Mouse (Mus musculus): Measurements from ENCODE around the gene Pmvk.

Gene Pmvk

DNA sequence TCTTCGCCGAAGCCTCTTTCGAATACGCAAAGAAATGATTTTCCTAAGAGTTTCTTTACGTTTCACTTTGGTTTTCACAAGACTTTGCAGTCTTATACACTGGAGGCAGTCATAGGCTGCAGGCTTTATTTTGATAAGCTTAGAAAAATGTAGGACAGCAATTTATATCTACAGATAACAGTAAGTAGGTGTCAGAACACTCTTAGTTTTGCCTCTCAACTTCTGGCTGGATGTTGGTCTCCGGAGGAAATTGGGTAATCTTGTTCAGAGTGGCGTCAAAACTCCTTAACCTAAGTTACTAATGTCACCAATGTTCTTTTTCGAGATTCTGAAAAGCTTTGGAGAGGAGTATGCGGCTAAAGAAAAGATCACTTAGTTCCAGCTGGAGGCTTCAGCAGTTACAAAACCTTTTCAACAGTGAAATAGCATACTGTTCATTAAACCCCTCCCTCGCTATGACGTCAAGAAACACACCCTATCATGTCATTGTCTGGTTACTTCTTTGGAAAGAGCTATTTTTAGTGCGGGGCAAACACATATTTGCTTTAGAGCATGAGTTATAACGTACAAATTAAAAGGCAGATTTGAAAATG is 4.1 kb downstream of the Pmvk start:
- in situ Hi-C loops (cut with MboI; ENCODE audit: low pct_unique_long_range_greater_than_20kb in 1 of 2, low sequenced_read_pairs in 2 of 2, unreplicated experiment in 1 of 2) = no loop called here

DNA sequence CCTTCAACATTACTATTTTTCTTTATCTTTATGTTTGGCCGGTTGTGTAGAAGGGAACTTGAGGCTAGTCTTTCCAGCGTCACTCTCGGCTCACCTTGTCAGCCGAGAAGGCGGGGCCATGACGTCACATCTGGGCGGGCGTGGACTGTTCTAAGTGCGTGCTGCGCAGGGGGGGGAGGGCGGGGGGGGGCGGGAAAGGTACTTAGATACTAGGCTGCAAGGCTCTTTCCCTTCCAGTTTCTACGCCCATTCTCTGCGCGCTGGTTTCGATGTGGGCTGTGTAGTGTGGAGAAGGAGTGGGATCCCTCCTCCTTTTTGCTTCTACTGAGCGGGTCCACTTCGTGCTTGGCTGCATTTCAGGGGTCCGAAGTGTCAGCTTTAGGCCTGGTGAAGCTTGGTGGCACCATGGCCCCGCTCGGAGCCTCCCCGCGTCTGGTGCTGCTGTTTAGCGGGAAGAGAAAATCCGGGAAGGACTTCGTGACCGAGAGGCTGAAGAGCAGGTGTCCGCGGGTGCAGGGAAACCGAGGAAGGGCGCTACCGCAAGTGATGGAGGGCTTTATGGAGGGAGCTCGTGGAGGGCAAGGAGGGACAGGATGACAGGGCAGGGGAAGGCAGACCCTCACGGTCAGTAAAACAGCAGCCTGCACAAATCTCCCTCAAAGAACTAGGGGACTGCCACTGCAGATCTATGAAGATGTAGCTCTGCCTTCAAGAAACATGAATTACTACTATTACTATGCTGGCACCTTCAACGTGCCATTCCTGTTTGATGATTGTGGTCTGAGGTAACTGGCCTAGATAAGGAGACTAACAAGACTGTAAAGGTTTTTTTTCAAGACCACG is 4.8 kb downstream of the Pmvk start:
- in situ Hi-C loops (cut with MboI; ENCODE audit: low pct_unique_long_range_greater_than_20kb in 1 of 2, low sequenced_read_pairs in 2 of 2, unreplicated experiment in 1 of 2) = no loop called here

GRCm38 (mm10) chr3:89468268-89468667 is 13.9 kb downstream of the Pmvk start:
- in situ Hi-C loops (cut with MboI; ENCODE audit: low pct_unique_long_range_greater_than_20kb in 1 of 2, low sequenced_read_pairs in 2 of 2, unreplicated experiment in 1 of 2) = no loop called here

DNA sequence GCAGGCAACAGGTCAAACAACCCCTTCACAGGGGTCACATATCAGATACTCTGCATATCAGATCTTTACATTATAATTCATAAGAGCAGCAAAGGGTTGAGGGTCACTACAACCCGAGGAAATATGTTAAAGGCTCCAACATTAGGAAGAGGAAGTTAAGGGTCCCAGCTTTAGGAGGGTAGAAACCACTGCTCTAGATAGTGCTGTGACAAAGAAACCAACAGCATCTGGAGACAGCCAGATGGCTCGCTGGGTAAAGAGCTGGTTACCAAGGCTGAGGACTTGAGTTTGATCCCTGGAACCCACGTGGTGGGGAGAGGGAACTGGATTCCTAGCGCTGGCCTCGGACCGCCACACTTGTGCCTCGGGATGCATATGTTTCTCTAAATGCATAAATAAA is 17.9 kb downstream of the Pmvk start:
- in situ Hi-C loops (cut with MboI; ENCODE audit: low pct_unique_long_range_greater_than_20kb in 1 of 2, low sequenced_read_pairs in 2 of 2, unreplicated experiment in 1 of 2) = no loop called here

- in situ Hi-C loops (cut with MboI; ENCODE audit: low pct_unique_long_range_greater_than_20kb in 1 of 2, low sequenced_read_pairs in 2 of 2, unreplicated experiment in 1 of 2) = no loop called here
Measured at GRCm38 (mm10) chr3:89473838-89474237, 19.5 kb downstream of the Pmvk start.

DNA sequence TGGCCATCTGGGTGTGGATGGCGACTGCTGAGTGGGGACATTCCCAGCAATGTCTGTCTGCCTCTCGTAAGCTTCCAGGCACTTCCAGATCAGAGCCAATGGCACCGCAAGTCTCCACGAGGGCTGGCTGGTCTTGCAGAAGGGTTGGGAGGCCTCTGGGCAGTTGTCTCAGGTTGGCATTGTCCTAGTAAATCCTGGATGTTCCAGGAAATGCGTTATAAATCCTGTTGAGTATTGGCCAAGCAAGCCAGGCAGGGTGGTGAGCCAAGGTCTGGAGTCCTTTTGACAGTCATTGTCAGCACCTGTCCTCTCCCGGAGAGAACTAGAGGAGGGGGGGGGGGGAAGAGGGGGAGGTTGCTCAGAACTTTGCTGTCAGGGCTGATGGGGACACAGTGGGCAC is 24.7 kb downstream of the Pmvk start:
- in situ Hi-C loops (cut with MboI; ENCODE audit: low pct_unique_long_range_greater_than_20kb in 1 of 2, low sequenced_read_pairs in 2 of 2, unreplicated experiment in 1 of 2) = no loop called here

DNA sequence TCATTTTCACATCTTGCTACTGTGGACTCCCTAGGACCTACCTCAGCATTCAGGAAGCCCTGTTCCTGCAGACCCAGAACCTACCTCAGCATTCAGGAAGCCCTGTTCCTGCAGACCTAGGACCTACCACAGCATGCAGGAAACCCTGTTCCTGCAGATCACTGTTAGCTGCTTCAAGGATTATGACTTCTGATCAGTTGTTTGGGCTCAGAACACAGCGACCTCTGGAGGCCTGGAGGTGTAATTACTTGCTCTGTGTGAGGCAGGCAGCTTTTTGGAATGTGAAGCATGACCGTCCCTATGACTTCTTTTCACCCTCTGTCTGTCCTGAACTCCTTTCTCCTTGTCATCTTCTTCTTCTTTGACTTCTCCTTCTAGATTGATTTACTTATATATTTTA is 27.1 kb downstream of the Pmvk start:
- in situ Hi-C loops (cut with MboI; ENCODE audit: low pct_unique_long_range_greater_than_20kb in 1 of 2, low sequenced_read_pairs in 2 of 2, unreplicated experiment in 1 of 2) = loop anchor here in 1 of 2 experiments (5.0 to 10.0 kb wide), 3 partner anchors 34 to 167 kb away; partner anchors contain the start of gene Adam15

- in situ Hi-C loops (cut with MboI; ENCODE audit: low pct_unique_long_range_greater_than_20kb in 1 of 2, low sequenced_read_pairs in 2 of 2, unreplicated experiment in 1 of 2) = loop anchor here in 1 of 2 experiments (5.0 to 10.0 kb wide), 3 partner anchors 35 to 167 kb away; partner anchors contain the start of gene Adam15
Measured at GRCm38 (mm10) chr3:89482249-89482648, 27.9 kb downstream of the Pmvk start.

- in situ Hi-C loops (cut with MboI; ENCODE audit: low pct_unique_long_range_greater_than_20kb in 1 of 2, low sequenced_read_pairs in 2 of 2, unreplicated experiment in 1 of 2) = loop anchor here in 1 of 2 experiments (5.0 to 10.0 kb wide), 3 partner anchors 38 to 170 kb away; partner anchors contain the start of gene Adam15
Measured at GRCm38 (mm10) chr3:89484766-89485524, 30.6 kb downstream of the Pmvk start.

DNA sequence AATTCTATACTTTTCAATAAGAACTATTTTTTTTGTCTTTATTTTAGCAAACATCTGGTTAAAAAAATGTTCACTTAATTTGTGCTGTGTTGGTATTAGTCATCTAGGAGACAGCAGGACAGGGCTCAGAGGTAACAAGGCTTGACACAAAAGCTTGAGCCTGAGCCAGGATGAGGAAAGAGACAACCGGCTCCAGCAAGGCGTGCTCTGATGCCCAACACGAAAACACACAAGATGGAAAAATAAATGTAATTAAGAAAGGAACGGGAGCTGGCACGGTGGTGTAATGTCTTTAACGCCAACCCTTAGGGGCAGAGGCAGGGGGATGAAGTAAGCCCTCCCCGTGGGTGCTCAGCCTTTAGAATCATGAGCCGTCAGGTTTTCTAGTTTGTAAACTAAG is 31.8 kb downstream of the Pmvk start:
- in situ Hi-C loops (cut with MboI; ENCODE audit: low pct_unique_long_range_greater_than_20kb in 1 of 2, low sequenced_read_pairs in 2 of 2, unreplicated experiment in 1 of 2) = loop anchor here in 1 of 2 experiments (10.0 kb wide), 2 partner anchors 141 to 171 kb away; partner anchors contain the start of gene Adam15

DNA sequence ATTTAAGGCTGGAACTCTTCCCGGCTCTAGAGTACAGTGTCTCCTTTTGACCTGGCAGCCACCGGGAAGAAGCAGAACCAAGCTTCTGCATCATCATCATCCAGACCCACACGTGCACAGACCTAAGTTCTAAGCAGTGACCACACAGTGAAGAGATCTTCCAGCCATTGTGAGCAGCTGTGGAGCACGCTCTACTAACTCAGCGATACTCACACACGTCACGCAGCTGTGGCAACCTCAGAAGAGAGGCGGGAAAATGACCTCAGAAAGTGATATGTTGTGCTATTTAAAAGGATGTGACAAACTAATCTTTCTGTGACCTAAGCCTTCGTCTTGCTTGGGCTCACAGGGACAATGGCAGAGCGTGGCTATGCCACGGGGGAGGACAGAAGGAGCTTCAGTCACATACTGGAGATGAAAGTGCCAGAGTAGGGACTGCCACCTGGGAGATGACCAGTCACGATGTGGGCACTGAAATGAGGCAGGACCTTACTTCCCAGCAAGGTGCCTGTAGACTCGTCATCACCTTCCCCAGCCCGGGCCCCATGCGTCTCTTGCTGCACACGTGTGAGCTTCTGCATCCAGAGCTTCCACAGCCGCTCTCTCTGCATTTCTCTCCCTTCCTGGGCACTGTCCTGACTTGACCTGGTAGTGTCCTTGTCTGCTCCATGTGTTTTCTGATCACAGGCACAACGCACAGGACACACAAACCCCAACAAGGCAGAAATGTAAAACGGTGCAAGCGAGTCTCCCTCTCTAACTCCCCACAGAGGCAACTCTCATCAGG is 32.8 kb downstream of the Pmvk start:
- in situ Hi-C loops (cut with MboI; ENCODE audit: low pct_unique_long_range_greater_than_20kb in 1 of 2, low sequenced_read_pairs in 2 of 2, unreplicated experiment in 1 of 2) = loop anchor here in 1 of 2 experiments (10.0 kb wide), 2 partner anchors 142 to 172 kb away; partner anchors contain the start of gene Adam15

DNA sequence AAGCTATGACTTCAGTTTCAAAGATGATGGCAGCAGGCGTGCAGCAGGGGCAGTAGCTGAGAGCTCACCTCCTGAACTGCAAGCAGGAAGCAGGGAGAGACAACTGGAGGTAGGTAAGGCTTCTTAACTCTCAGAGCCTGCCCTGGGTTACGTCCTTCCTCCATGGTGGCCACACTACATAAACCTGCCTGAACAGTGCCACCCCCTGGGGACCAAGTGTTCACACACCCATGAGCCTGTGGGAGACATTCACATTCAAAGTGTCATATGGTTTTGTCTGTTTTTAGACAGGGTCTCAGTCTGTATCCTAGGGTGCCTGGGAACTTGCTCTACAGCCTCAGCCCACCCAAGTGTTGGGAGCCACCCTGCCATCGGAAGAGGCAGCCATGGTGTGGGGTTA is 36.4 kb downstream of the Pmvk start:
- in situ Hi-C loops (cut with MboI; ENCODE audit: low pct_unique_long_range_greater_than_20kb in 1 of 2, low sequenced_read_pairs in 2 of 2, unreplicated experiment in 1 of 2) = no loop called here

DNA sequence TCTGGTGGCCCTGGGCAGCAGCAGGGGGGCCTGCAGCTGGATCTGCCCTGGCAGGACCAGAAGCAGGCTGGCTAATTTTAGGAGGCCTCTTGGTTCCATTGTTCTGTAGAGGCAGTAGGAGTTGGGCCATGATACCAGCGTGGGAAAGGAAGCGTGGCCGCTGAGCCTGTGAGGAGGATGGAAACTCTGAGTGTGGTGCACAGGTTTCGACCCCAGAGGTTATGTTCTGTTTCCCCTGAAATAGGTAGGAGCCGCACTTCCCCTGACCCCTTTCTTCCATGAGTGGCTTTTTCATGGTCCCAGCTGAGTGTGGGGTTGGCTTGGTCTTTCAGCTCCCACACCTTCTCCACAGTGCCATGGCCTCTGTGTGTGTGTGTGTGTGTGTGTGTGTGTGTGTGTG is 37.2 kb downstream of the Pmvk start:
- in situ Hi-C loops (cut with MboI; ENCODE audit: low pct_unique_long_range_greater_than_20kb in 1 of 2, low sequenced_read_pairs in 2 of 2, unreplicated experiment in 1 of 2) = no loop called here

DNA sequence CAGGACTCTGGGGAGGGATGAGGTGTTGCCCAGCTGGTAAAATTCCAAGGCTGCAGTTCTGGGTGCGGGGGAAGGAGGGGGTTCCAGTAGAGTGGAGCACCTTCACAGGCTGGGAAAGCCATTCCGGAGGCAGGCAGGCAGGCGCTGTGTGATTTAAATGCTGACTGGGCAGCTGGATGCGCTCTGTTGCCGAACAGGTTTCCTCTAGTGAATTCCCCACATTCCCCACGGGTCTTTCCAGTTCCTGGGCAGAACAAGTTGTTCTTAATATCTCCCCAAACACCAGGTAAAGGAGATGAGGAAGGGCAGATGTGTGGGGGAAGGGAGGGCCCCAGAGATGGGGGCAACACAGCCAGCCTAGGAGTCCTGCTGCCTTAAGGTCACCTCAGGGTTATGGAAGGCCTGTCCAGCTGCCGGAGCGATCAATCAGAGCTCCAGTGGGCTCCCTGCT is 38.4 kb downstream of the Pmvk start:
- in situ Hi-C loops (cut with MboI; ENCODE audit: low pct_unique_long_range_greater_than_20kb in 1 of 2, low sequenced_read_pairs in 2 of 2, unreplicated experiment in 1 of 2) = no loop called here

- in situ Hi-C loops (cut with MboI; ENCODE audit: low pct_unique_long_range_greater_than_20kb in 1 of 2, low sequenced_read_pairs in 2 of 2, unreplicated experiment in 1 of 2) = no loop called here
Measured at GRCm38 (mm10) chr3:89494630-89495029, 40.3 kb downstream of the Pmvk start.

GRCm38 (mm10) chr3:89496366-89496765 is 42.0 kb downstream of the Pmvk start:
- in situ Hi-C loops (cut with MboI; ENCODE audit: low pct_unique_long_range_greater_than_20kb in 1 of 2, low sequenced_read_pairs in 2 of 2, unreplicated experiment in 1 of 2) = no loop called here

DNA sequence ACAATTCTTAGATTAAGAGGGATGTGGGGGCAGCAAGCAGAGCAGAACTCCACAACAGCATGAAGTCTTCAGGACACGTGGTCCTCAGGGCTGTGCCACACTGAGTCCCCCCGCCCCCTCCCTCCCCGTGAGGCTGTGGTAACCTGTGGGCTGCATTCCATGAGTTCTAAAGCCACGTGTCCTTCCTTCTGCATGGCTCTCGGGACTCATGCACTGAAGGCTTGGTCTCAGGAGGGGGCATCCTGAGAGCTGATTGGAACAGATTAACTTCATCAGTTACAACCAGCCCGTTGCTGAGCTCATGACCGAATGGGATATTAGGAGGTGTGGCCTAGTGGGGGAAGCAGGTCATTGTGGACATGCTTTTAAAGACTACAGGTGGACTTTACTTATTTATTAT is 45.4 kb downstream of the Pmvk start:
- in situ Hi-C loops (cut with MboI; ENCODE audit: low pct_unique_long_range_greater_than_20kb in 1 of 2, low sequenced_read_pairs in 2 of 2, unreplicated experiment in 1 of 2) = no loop called here

- in situ Hi-C loops (cut with MboI; ENCODE audit: low pct_unique_long_range_greater_than_20kb in 1 of 2, low sequenced_read_pairs in 2 of 2, unreplicated experiment in 1 of 2) = no loop called here
Measured at GRCm38 (mm10) chr3:89501486-89501885, 47.1 kb downstream of the Pmvk start.
